ENCODE assay signal across 35 mouse cellular contexts in genomic region chr13:81316581-81316980, GRCm38 (mm10).
"Had no signal": no experiment of that assay in that cellular context is flagged by ENCODE, and none has a peak within 500 bp of the region (broad histone marks: within the 10 kb centered on the region; RNA-seq: fewer than 3 reads in every experiment).

No protein-coding gene starts in this region.

- H3K9me3 ChIP-seq: heart, embryonic 10.5 days; heart, embryonic 12.5 days; heart, embryonic 13.5 days; heart, embryonic 15.5 days; hindbrain, embryonic 10.5 days; hindbrain, embryonic 12.5 days; hindbrain, embryonic 13.5 days; hindbrain, embryonic 15.5 days; intestine, embryonic 15.5 days; kidney, embryonic 15.5 days had no signal

- H3K36me3 ChIP-seq: heart, embryonic 10.5 days; heart, embryonic 12.5 days; heart, embryonic 13.5 days; heart, embryonic 15.5 days; hindbrain, embryonic 10.5 days; hindbrain, embryonic 12.5 days; hindbrain, embryonic 13.5 days; hindbrain, embryonic 15.5 days; intestine, embryonic 15.5 days; kidney, embryonic 15.5 days had no signal

- H3K4me2 ChIP-seq: heart, embryonic 11.5 days; heart, embryonic 12.5 days; heart, embryonic 13.5 days; heart, embryonic 15.5 days; hindbrain, embryonic 12.5 days; hindbrain, embryonic 13.5 days; hindbrain, embryonic 14.5 days; hindbrain, embryonic 15.5 days; intestine, embryonic 15.5 days; kidney, embryonic 15.5 days had no signal

- H3K27ac ChIP-seq: heart, embryonic 10.5 days; heart, embryonic 13.5 days; heart, embryonic 15.5 days; hindbrain, embryonic 10.5 days; hindbrain, embryonic 12.5 days; hindbrain, embryonic 13.5 days; hindbrain, embryonic 14.5 days; hindbrain, embryonic 15.5 days; hindbrain, postnatal 0 days; intestine, embryonic 15.5 days; kidney, embryonic 15.5 days; kidney, postnatal 0 days; layer of hippocampus, adult 2 months had no signal

- H3K4me3 ChIP-seq: heart, embryonic 10.5 days; heart, embryonic 12.5 days; heart, embryonic 13.5 days; heart, embryonic 15.5 days; hindbrain, embryonic 10.5 days; hindbrain, embryonic 12.5 days; hindbrain, embryonic 13.5 days; hindbrain, embryonic 15.5 days; intestine, embryonic 15.5 days; kidney, embryonic 15.5 days; layer of hippocampus, adult 2 months had no signal

- H3K4me1 ChIP-seq: hindbrain, embryonic 10.5 days; hindbrain, embryonic 12.5 days; hindbrain, embryonic 13.5 days; intestine, embryonic 15.5 days; kidney, embryonic 15.5 days had no signal

- H3K9ac ChIP-seq: heart, embryonic 12.5 days; heart, embryonic 13.5 days; heart, embryonic 15.5 days; hindbrain, embryonic 12.5 days; hindbrain, embryonic 13.5 days; hindbrain, embryonic 14.5 days; hindbrain, embryonic 15.5 days; intestine, embryonic 15.5 days; kidney, embryonic 15.5 days had no signal

- ATAC-seq: hindbrain, embryonic 16.5 days; hindbrain, postnatal 0 days; inflammation-experienced regulatory T-cells, adult 6 months; intestine, embryonic 15.5 days; intestine, embryonic 16.5 days; intestine, postnatal 0 days had no signal

- H3K27me3 ChIP-seq: heart, embryonic 12.5 days; heart, embryonic 13.5 days; heart, embryonic 15.5 days; hindbrain, embryonic 12.5 days; hindbrain, embryonic 13.5 days; hindbrain, embryonic 15.5 days; intestine, embryonic 15.5 days; kidney, embryonic 15.5 days had no signal

- DNase-seq: heart, postnatal 10 days; heart, postnatal 14 days; heart, postnatal 36 days; heart, postnatal 4 days; kidney, adult 11 months; kidney, adult 18-20 months; kidney, adult 2 months; kidney, adult 8-10 months; kidney, adult 9 months; kidney, postnatal 10 days; kidney, postnatal 14 days; kidney, postnatal 25 days; kidney, postnatal 36 days; kidney, postnatal 4 days; layer of hippocampus, adult 9-11 months; layer of hippocampus, postnatal 36 days had no signal
